Mouse (Mus musculus) thymus, adult 2 months (tissue): Measurements from ENCODE around the gene A4gnt. TPM values are rescaled to one million over a fixed set of nuclear protein-coding genes. Genes with fewer than 3 reads are reported as not detected.

Source experiments
- DNase-seq: peaks from one replicate; pipeline ENCODE4 v3.0.0; 2021
- H3K27ac ChIP-seq: fragments of 200-500 bp; 2 replicates; pipeline ENCODE4 v1.5.1; 2012; ENCODE audit warnings: low read length, control low read depth; ENCODE audit not compliant: control insufficient read depth, insufficient read depth
- H3K27me3 ChIP-seq: fragments of 200-500 bp; 2 replicates; pipeline ENCODE4 v1.6.1; 2012; ENCODE audit warnings: mild to moderate bottlenecking, low read length, moderate library complexity, mixed read lengths; ENCODE audit not compliant: control insufficient read depth, insufficient read depth
- H3K36me3 ChIP-seq: fragments of 200-500 bp; 2 replicates; pipeline ENCODE4 v1.6.1; 2012; ENCODE audit warnings: mild to moderate bottlenecking, low read length, moderate library complexity; ENCODE audit not compliant: control insufficient read depth, insufficient read depth
- H3K4me1 ChIP-seq: fragments of 200-500 bp; replicated peaks from 2 replicates; pipeline ENCODE4 v1.6.1; 2012; ENCODE audit warnings: low read length; ENCODE audit not compliant: control insufficient read depth, insufficient read depth
- H3K4me3 ChIP-seq: fragments of 200-500 bp; 2 replicates; pipeline ENCODE4 v1.5.1; 2012; ENCODE audit warnings: mild to moderate bottlenecking, low read length, control low read depth, moderate library complexity; ENCODE audit not compliant: control insufficient read depth, insufficient read depth
- CTCF ChIP-seq: fragments of 200-500 bp; IDR thresholded peaks from 2 replicates; pipeline ENCODE4 v1.5.1; 2012; ENCODE audit warnings: mild to moderate bottlenecking, control low read depth, low read length, moderate library complexity, borderline replicate concordance; ENCODE audit not compliant: control insufficient read depth, poor library complexity, insufficient read depth; ENCODE audit errors: extremely low read depth
- POLR2A ChIP-seq: fragments of 200-500 bp; IDR thresholded peaks from 2 replicates; pipeline ENCODE4 v1.6.1; 2012; ENCODE audit warnings: mild to moderate bottlenecking, low read length, control low read depth, moderate library complexity; ENCODE audit not compliant: control insufficient read depth, poor library complexity, insufficient read depth; ENCODE audit errors: extremely low read depth
- WGBS: fragments of 180-500 bp; shearing (Covaris S2); methylation state at CpG from one replicate; pipeline ENCODE4 v1.1.7; 2018; 5-methylcytosine and 5-hydroxymethylcytosine counted together
- polyA plus RNA-seq: library from polyadenylated mRNA; depleted of rRNA; stranded (reverse); fragments of >200 nt; gene quantifications from 2 replicates; pipeline ENCODE4 v1.2.3, GENCODE M21; 2012

The A4gnt gene
- polyA plus RNA-seq, 1 experiment, result 0.11 TPM

GRCm38 (mm10) chr9:99622034-99622433, 9.7 kb downstream of the A4gnt start:
- WGBS, result 85% methylated on average over 1 of the region's 1 CpGs
- Histone ChIP-seq H3K4me3 (no peak overlapping the region), H3K36me3 (no peaks in the 10 kb centered on the region), H3K27ac (no peak overlapping the region), H3K4me1 (no peaks in the 10 kb centered on the region), H3K27me3 (no peaks in the 10 kb centered on the region)
- no peak for TF ChIP-seq CTCF
- TF ChIP-seq POLR2A, result no peak
- no peak for DNase-seq

- no peaks in the 10 kb centered on the region for H3K4me1 ChIP-seq
- TF ChIP-seq POLR2A (no peak), CTCF (no peak)
- no peaks in the 10 kb centered on the region for H3K27me3 ChIP-seq
- 66% methylated on average over 2 of the region's 2 CpGs for WGBS
- H3K36me3 ChIP-seq, result no peaks in the 10 kb centered on the region
- DNase-seq, result no peak
- no peak overlapping the region for H3K27ac ChIP-seq
- H3K4me3 ChIP-seq, result no peak overlapping the region
Measured at GRCm38 (mm10) chr9:99622966-99623365, 10.7 kb downstream of the A4gnt start.

- 80% methylated on average over 6 of the region's 6 CpGs for WGBS
- Histone ChIP-seq H3K27me3 (peaks cover 3% of the 10 kb centered on the region; the same call in 1 of the 2 replicates), H3K4me1 (no peaks in the 10 kb centered on the region), H3K27ac (no peak overlapping the region), H3K36me3 (no peaks in the 10 kb centered on the region), H3K4me3 (no peak overlapping the region)
- no peak for DNase-seq
- TF ChIP-seq CTCF, result no peak
- TF ChIP-seq POLR2A, result no peak
Measured at GRCm38 (mm10) chr9:99624117-99624516, 11.8 kb downstream of the A4gnt start.

GRCm38 (mm10) chr9:99628581-99628980, 16.3 kb downstream of the A4gnt start:
- TF ChIP-seq CTCF (no peak), POLR2A (no peak)
- Histone ChIP-seq H3K27me3 (peaks cover 3% of the 10 kb centered on the region; the same call in 1 of the 2 replicates), H3K27ac (no peak overlapping the region), H3K36me3 (no peaks in the 10 kb centered on the region), H3K4me1 (no peaks in the 10 kb centered on the region), H3K4me3 (no peak overlapping the region)
- 90% methylated on average over 4 of the region's 4 CpGs for WGBS
- DNase-seq, result no peak

- Histone ChIP-seq H3K4me3 (0 out of 2 replicates have a peak within 1 kb of the TSS, but pooled peaks have one; percentile 5), H3K4me1 (no peaks in the 10 kb centered on the region), H3K36me3 (no peaks in the 10 kb centered on the region), H3K27me3 (peaks cover 3% of the 10 kb centered on the region; the same call in 1 of the 2 replicates), H3K27ac (no peak within 1 kb of the TSS)
- TF ChIP-seq CTCF (no peak), POLR2A (no peak)
- DNase-seq, result no peak
- WGBS, result 8% methylated on average over 44 of the region's 44 CpGs
Measured at GRCm38 (mm10) chr9:99629281-99630011, 17.1 kb downstream of the A4gnt start, which contains the start of gene Dzip1l. Gene Dzip1l, plus strand, starts transcription at chr9:99629496.

GRCm38 (mm10) chr9:99630071-99630470, 17.8 kb downstream of the A4gnt start:
- TF ChIP-seq CTCF, result no peak
- TF ChIP-seq POLR2A, result no peak
- Histone ChIP-seq H3K4me3 (0 out of 2 replicates have a peak overlapping the region, but pooled peaks have one; percentile 5), H3K27me3 (peaks cover 3% of the 10 kb centered on the region; the same call in 1 of the 2 replicates), H3K36me3 (no peaks in the 10 kb centered on the region), H3K4me1 (no peaks in the 10 kb centered on the region), H3K27ac (no peak overlapping the region)
- 27% methylated on average over 11 of the region's 11 CpGs for WGBS
- no peak for DNase-seq
